Mouse (Mus musculus): ENCODE results near the gene Fam19a4. TPM values are rescaled to one million over a fixed set of nuclear protein-coding genes. Genes with fewer than 3 reads are reported as not detected.

The Fam19a4 gene
- total and polyA plus RNA-seq, 3 experiments, result not detected

GRCm38 (mm10) chr6:96797451-96797850 lies 262.8 kb downstream of the Fam19a4 start:
- Histone ChIP-seq H3K27ac (ENCODE audit: insufficient read depth, low read depth) (no peak overlapping the region), H3K79me2 (replicated peaks; ENCODE audit: control insufficient read depth, extremely low read depth, insufficient read depth, poor library complexity, severe bottlenecking) (no peaks in the 10 kb centered on the region), H3K36me3 (replicated peaks in 1 of 2; ENCODE audit: control insufficient read depth in 1 of 2, insufficient read depth in 1 of 2, low read length in 1 of 2) (no peaks in the 10 kb centered on the region), H3K9me3 (replicated peaks; ENCODE audit: low read length) (no peaks in the 10 kb centered on the region), H3K4me3 (replicated peaks in 1 of 3; ENCODE audit: low read depth in 2 of 3, low read length in 2 of 3, poor library complexity in 1 of 3) (no peak overlapping the region), H3K4me2 (ENCODE audit: insufficient read depth, low read depth, poor library complexity, severe bottlenecking) (no peak overlapping the region), H3K27me3 (replicated peaks) (no peaks in the 10 kb centered on the region), H3K9ac (ENCODE audit: insufficient read depth, low read depth) (no peak overlapping the region), H3K4me1 (ENCODE audit: control insufficient read depth in 1 of 2, insufficient read depth in 2 of 2) (no peaks in the 10 kb centered on the region)
- in situ Hi-C loops (cut with MboI; ENCODE audit: low pct_ligation_motif_present, low pct_unique_long_range_greater_than_20kb, low sequenced_read_pairs), result no loop called here
- TF ChIP-seq NELFE (IDR thresholded peaks at IDR 0.05; ENCODE audit: low read depth, low read length), result no peak
- no peak for TF ChIP-seq USF1 (IDR thresholded peaks at IDR 0.05; ENCODE audit: low read depth, low read length)
- no peak for TF ChIP-seq MXI1 (IDR thresholded peaks at IDR 0.05; ENCODE audit: low read depth, low read length)
- TF ChIP-seq RCOR1 (conservative IDR thresholded peaks at IDR 0.05; ENCODE audit: low read depth, low read length), result no peak
- no peak for TF ChIP-seq NRF1 (IDR thresholded peaks at IDR 0.05; ENCODE audit: low read depth, low read length)
- no peak for TF ChIP-seq RAD21 (IDR thresholded peaks at IDR 0.05; ENCODE audit: low read depth, low read length)
- TF ChIP-seq HCFC1 (IDR thresholded peaks at IDR 0.05; ENCODE audit: low read depth, low read length), result no peak
- dilution Hi-C loops (cut with MboI; ENCODE audit: extremely low pct_ligation_motif_present, extremely low pct_unique_long_range_greater_than_20kb, low sequenced_read_pairs), result no loop called here
- no peak for DNase-seq (ENCODE audit: extremely low read depth)

Other genes starting within 250 kb of the Fam19a4 start
- gene Eogt, start 88.8 kb upstream of the Fam19a4 start, total RNA-seq (2012; rRNA removed), result 10.9 and 11.4 TPM in 2 replicates
- 8.0 and 10.1 TPM in 2 replicates for gene Eogt, start 88.8 kb upstream of the Fam19a4 start, total RNA-seq (2014; rRNA removed)
- gene Eogt, start 88.8 kb upstream of the Fam19a4 start, polyA plus RNA-seq (2012; ENCODE audit: insufficient read length, low read depth), result 13.4 and 13.9 TPM in 2 replicates
- gene Tmf1, start 118.7 kb upstream of the Fam19a4 start, total RNA-seq (2012; rRNA removed), result 22.3 and 23.5 TPM in 2 replicates
- 12.7 and 13.7 TPM in 2 replicates for gene Tmf1, start 118.7 kb upstream of the Fam19a4 start, total RNA-seq (2014; rRNA removed)
- 25.1 and 26.4 TPM in 2 replicates for gene Tmf1, start 118.7 kb upstream of the Fam19a4 start, polyA plus RNA-seq (2012; ENCODE audit: insufficient read length, low read depth)
- gene Uba3, start 145.2 kb upstream of the Fam19a4 start, total RNA-seq (2012; rRNA removed), result 47.3 and 52.7 TPM in 2 replicates
- gene Uba3, start 145.2 kb upstream of the Fam19a4 start, total RNA-seq (2014; rRNA removed), result 106 and 120 TPM in 2 replicates
- 55.6 and 69.5 TPM in 2 replicates for gene Uba3, start 145.2 kb upstream of the Fam19a4 start, polyA plus RNA-seq (2012; ENCODE audit: insufficient read length, low read depth)
- gene Arl6ip5, start 150.3 kb upstream of the Fam19a4 start, total RNA-seq (2012; rRNA removed), result 43.6 and 45.3 TPM in 2 replicates
- 115 and 118 TPM in 2 replicates for gene Arl6ip5, start 150.3 kb upstream of the Fam19a4 start, total RNA-seq (2014; rRNA removed)
- gene Arl6ip5, start 150.3 kb upstream of the Fam19a4 start, polyA plus RNA-seq (2012; ENCODE audit: insufficient read length, low read depth), result 135 and 146 TPM in 2 replicates
- gene Lmod3, start 192.3 kb upstream of the Fam19a4 start, total RNA-seq (2012; rRNA removed), result not detected in 2 replicates
- not detected in 2 replicates for gene Lmod3, start 192.3 kb upstream of the Fam19a4 start, total RNA-seq (2014; rRNA removed)
- not detected in 2 replicates for gene Lmod3, start 192.3 kb upstream of the Fam19a4 start, polyA plus RNA-seq (2012; ENCODE audit: insufficient read length, low read depth)